Mouse (Mus musculus) liver, embryonic 16.5 days (tissue): ENCODE measurements at regions not wholly inside any gene's neighbourhood (a gene's known extent, or its start where the extent isn't known, plus 50 kb on each side); places are given as distances from the start of the nearest gene placed in this dataset.

Experiments
- ATAC-seq: fragments of 200-750 bp; cut with Nextera tagmentation; 2 replicates; pipeline ENCODE4 v1.8.0; 2017; ENCODE audit warnings: low read depth, mild to moderate bottlenecking, moderate number of reproducible peaks, moderate library complexity
- H3K27ac ChIP-seq: fragments of 300-500 bp; sonication (generic); 2 replicates; pipeline ENCODE4 v1.5.1; 2014; ENCODE audit warnings: mild to moderate bottlenecking, low read length
- H3K27me3 ChIP-seq: fragments of 300-500 bp; sonication (generic); 2 replicates; pipeline ENCODE4 v1.6.1; 2014; ENCODE audit warnings: low read depth, low read length, mixed read lengths; ENCODE audit not compliant: control insufficient read depth, insufficient read depth
- H3K36me3 ChIP-seq: fragments of 300-500 bp; sonication (generic); 2 replicates; pipeline ENCODE4 v1.6.1; 2014; ENCODE audit warnings: mild to moderate bottlenecking; ENCODE audit not compliant: control insufficient read depth, insufficient read depth
- H3K4me1 ChIP-seq: fragments of 300-500 bp; sonication (generic); 2 replicates; pipeline ENCODE4 v1.6.1; 2014; ENCODE audit warnings: low read depth, low read length, mixed read lengths; ENCODE audit not compliant: control insufficient read depth
- H3K4me2 ChIP-seq: fragments of 300-500 bp; sonication (generic); 2 replicates; pipeline ENCODE4 v1.6.1; 2014; ENCODE audit warnings: low read depth, low read length, mixed read lengths
- H3K4me3 ChIP-seq: fragments of 300-500 bp; sonication (generic); 2 replicates; pipeline ENCODE4 v1.5.1; 2014; ENCODE audit warnings: low read depth, mild to moderate bottlenecking, low read length
- H3K9ac ChIP-seq: fragments of 300-500 bp; sonication (generic); 2 replicates; pipeline ENCODE4 v1.6.1; 2014; ENCODE audit warnings: low read depth, low read length
- H3K9me3 ChIP-seq: fragments of 300-500 bp; sonication (generic); replicated peaks from 2 replicates; pipeline ENCODE4 v1.6.1; 2016; ENCODE audit warnings: low read length; ENCODE audit not compliant: control insufficient read depth
- WGBS: fragments of 180-500 bp; shearing (Covaris S2); extraction: QIAGEN DNeasy Blood & Tissue Kit; methylation state at CpG from one replicate; pipeline ENCODE4 v1.1.7; 2014; ENCODE audit not compliant: insufficient replicate concordance; 5-methylcytosine and 5-hydroxymethylcytosine counted together

DNA sequence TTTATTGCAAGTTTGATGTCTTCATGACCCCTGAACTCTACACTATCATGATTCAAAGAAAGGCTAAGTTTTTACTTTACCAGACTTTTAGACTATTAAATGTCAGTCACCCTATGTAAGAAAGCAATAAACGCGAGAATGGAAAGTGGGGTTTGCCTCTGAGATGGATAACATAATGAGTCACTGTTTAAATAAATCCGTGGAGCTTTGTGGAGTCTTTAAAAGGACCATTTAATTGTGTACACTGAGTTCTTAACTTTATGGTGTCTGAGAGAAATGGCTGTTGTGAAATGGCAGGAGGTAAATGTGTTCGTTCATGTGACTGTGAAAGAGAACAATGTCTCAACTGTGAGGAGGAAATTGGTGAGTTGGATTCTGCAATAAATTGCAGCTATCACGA lies 122.2 kb upstream of the Myo3a start:
- 28% methylated on average over 5 of the region's 5 CpGs for WGBS
- no peaks in the 10 kb centered on the region for H3K36me3 ChIP-seq
- no peak overlapping the region for H3K27ac ChIP-seq
- H3K4me1 ChIP-seq = no peaks in the 10 kb centered on the region
- ATAC-seq = no peak
- H3K4me3 ChIP-seq = no peak overlapping the region
- H3K9me3 ChIP-seq = no peaks in the 10 kb centered on the region
- H3K4me2 ChIP-seq = no peak overlapping the region
- H3K27me3 ChIP-seq = no peaks in the 10 kb centered on the region
- H3K9ac ChIP-seq = no peak overlapping the region

DNA sequence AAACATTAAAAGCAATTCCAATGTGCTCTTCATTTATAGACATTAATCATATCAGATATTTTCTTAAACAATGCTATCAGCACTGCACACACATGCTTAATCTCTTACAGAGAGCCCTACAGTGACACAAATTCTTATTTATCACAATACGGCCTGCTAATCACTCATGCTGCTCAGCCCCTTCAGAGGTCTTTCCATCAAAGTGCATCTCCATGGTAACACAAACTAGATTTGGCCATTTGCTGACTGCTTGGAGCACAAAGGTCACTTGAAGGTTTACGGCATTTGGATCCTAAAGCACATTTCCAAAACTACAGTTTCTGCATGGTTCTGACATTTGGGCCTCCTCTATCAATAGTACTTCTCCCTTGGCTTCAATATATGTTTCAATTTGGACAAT lies 77.6 kb upstream of the Myo3a start:
- Histone ChIP-seq H3K4me3 (no peak overlapping the region), H3K27me3 (no peaks in the 10 kb centered on the region), H3K4me1 (no peaks in the 10 kb centered on the region), H3K27ac (no peak overlapping the region), H3K9me3 (no peaks in the 10 kb centered on the region), H3K4me2 (no peak overlapping the region), H3K9ac (no peak overlapping the region), H3K36me3 (no peaks in the 10 kb centered on the region)
- ATAC-seq = no peak
- 41% methylated on average over 2 of the region's 2 CpGs for WGBS

DNA sequence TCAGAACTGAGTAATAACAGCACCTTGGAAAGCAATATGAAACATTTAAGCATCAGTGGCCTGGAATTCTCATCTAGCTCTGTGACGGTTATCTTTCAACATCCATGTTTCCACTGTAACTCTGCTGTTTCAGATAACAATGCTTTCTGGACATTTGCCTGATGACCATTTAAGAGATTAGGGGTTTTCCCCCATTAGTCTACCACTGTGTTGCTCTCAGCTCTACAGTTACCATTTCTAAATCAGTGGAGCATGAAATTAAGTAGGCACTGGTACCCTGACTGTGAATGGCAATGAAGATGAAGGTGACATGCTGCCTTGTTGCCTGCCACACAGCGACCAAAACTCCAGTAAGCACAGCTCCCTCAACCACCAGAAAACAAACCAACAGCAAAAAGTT lies 70.7 kb upstream of the Myo3a start:
- Histone ChIP-seq H3K36me3 (no peaks in the 10 kb centered on the region), H3K4me3 (no peak overlapping the region), H3K27me3 (no peaks in the 10 kb centered on the region), H3K4me2 (no peak overlapping the region), H3K9ac (no peak overlapping the region), H3K27ac (no peak overlapping the region), H3K9me3 (no peaks in the 10 kb centered on the region), H3K4me1 (no peaks in the 10 kb centered on the region)
- WGBS = 64% methylated on average over 2 of the region's 2 CpGs
- ATAC-seq = no peak

DNA sequence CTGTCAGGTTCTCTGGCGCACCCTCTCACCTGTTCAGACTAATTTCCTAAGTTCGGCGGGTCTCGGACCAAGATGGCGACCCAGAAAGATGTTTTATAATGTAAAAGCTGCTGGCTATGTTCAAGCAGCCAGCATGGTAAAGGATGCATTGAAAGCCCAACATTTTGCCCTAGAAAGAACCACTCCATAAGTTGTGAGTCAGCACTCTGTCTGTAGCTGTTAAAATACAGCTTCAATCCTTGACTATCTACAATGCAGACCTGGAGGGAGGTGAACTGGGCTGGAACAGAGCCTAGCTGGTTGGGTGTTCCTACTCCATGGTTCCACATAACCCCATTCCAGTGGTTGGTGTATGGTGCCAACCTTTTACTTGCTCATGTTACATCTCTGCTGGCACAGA lies 61.9 kb upstream of the Myo3a start:
- ATAC-seq = no peak
- H3K27me3 ChIP-seq = no peaks in the 10 kb centered on the region
- no peaks in the 10 kb centered on the region for H3K4me1 ChIP-seq
- H3K4me2 ChIP-seq = no peak overlapping the region
- H3K27ac ChIP-seq = no peak overlapping the region
- H3K36me3 ChIP-seq = no peaks in the 10 kb centered on the region
- 77% methylated on average over 5 of the region's 5 CpGs for WGBS
- no peak overlapping the region for H3K4me3 ChIP-seq
- no peaks in the 10 kb centered on the region for H3K9me3 ChIP-seq
- H3K9ac ChIP-seq = no peak overlapping the region

DNA sequence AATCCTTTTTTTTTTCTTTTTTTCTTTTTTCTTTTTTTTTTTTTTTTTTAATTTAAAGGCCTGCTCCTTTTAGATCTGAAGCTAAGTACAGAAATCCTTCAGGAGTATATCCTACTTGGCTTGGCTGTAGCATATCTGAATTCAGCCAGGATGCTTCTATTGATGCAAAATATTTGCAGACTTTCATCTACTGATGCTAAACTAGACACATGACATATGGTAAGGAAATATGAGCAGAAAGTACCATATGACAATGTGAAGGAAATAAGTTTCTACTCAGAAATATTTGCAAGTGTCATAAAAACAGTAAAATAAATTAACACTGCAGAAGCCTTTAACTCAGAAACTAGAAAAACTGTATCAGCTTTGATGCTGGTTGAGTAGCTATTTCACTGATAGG lies 61.4 kb upstream of the Myo3a start:
- Histone ChIP-seq H3K36me3 (no peaks in the 10 kb centered on the region), H3K4me3 (no peak overlapping the region), H3K27me3 (no peaks in the 10 kb centered on the region), H3K27ac (no peak overlapping the region), H3K9ac (no peak overlapping the region), H3K4me1 (no peaks in the 10 kb centered on the region), H3K9me3 (no peaks in the 10 kb centered on the region), H3K4me2 (no peak overlapping the region)
- ATAC-seq = no peak
